Mouse (Mus musculus) gastrocnemius, adult 2 months (tissue): ENCODE results near the gene Hmga1b. TPM values are rescaled to one million over a fixed set of nuclear protein-coding genes. Genes with fewer than 3 reads are reported as not detected.
"Not testable (repeated sequence)": the region's sequence is repeated elsewhere in the genome, so short reads cannot be mapped to it uniquely, and the experiment has no call there.

Experiments used
- DNase-seq: peaks from one replicate; pipeline ENCODE4 v3.0.0; 2022
- H3K27ac ChIP-seq: fragments of 200-600 bp; 2 replicates; pipeline ENCODE4 v1.8.1; 2022; ENCODE audit warnings: mild to moderate bottlenecking
- H3K4me3 ChIP-seq: fragments of 200-600 bp; 2 replicates; pipeline ENCODE4 v1.8.1; 2022; ENCODE audit warnings: mild to moderate bottlenecking, moderate library complexity
- CTCF ChIP-seq: fragments of 200-600 bp; IDR thresholded peaks from 2 replicates; pipeline ENCODE4 v1.8.1; 2022; ENCODE audit warnings: antibody characterized with exemption, mild to moderate bottlenecking, moderate library complexity
- intact Hi-C: fragments of 180-260 bp; cut with DNase I; formaldehyde crosslinking; loops from one replicate; pipeline ENCODE4 v1.15.1; 2025
- total RNA-seq, 2 experiments: library from RNA; stranded (reverse); gene quantifications; 2 replicates each; pipeline ENCODE4 v1.2.3; 2021

The Hmga1b gene
- total RNA-seq, 2 experiments from 2014 or later = 15.7 to 22.2 TPM

GRCm38 (mm10) chr11:120744121-120744701 is 18.4 kb upstream of the Hmga1b start:
- no peak overlapping the region for H3K4me3 ChIP-seq
- TF ChIP-seq CTCF = no peak
- H3K27ac ChIP-seq = no peak overlapping the region
- DNase-seq = no peak
- intact Hi-C loops = no loop called here

DNA sequence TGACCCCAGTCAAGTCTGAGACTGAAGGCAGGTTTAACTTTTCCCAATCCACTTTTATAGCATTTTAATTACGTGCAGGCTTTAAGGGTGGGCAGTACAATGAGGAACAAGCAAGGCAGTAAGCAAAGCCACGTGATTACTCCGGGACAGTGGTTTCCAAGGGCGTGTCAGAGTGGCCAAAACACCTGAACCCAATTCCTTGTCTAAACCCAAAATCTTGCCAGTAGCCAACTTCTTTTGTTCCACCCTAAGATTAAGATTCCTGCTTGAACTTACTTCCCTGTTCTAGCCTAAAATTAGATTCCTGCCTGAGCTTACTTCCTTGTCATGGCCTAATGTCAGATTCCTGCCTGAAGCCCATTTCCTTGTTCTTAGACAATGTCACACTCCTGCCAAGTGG is 14.6 kb upstream of the Hmga1b start:
- no peak for DNase-seq
- intact Hi-C loops = loop anchor here (2.0 kb wide), 1 partner anchor 27 kb away; the partner anchor contains the start of gene Rac3
- no peak overlapping the region for H3K4me3 ChIP-seq
- no peak for TF ChIP-seq CTCF
- peak overlapping the region; percentile 59 for H3K27ac ChIP-seq

GRCm38 (mm10) chr11:120749430-120749829 is 13.2 kb upstream of the Hmga1b start:
- Histone ChIP-seq H3K27ac (no peak overlapping the region), H3K4me3 (no peak overlapping the region)
- TF ChIP-seq CTCF = peak; percentile 68
- peak; percentile 67 for DNase-seq
- intact Hi-C loops = loop anchor here (2.0 kb wide), 1 partner anchor 29 kb away; the partner anchor contains the start of gene Rac3

DNA sequence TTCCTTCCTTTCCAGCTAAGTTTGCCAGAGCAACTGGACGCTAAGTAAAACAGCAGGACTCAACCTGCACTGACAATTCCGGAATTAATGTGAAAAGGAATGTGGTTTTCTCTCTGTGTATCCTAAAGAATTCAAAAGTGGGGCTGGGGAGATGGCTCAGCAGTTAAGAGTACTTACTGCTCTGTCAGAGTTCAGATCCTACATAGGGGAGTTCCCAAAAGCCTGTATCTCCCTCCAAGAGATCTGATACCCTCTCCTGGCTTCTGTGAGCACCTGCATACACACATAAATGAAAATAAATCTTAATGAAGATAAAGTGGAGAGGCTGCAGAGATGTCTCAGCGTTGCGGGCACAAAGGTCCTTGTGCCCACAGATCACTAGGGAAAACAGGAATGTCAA is 11.0 kb upstream of the Hmga1b start:
- Histone ChIP-seq H3K27ac (no peak overlapping the region), H3K4me3 (no peak overlapping the region)
- intact Hi-C loops = loop anchor here (2.0 kb wide), 1 partner anchor 15 kb away; no protein-coding TSS in a partner anchor
- no peak for TF ChIP-seq CTCF
- DNase-seq = no peak

DNA sequence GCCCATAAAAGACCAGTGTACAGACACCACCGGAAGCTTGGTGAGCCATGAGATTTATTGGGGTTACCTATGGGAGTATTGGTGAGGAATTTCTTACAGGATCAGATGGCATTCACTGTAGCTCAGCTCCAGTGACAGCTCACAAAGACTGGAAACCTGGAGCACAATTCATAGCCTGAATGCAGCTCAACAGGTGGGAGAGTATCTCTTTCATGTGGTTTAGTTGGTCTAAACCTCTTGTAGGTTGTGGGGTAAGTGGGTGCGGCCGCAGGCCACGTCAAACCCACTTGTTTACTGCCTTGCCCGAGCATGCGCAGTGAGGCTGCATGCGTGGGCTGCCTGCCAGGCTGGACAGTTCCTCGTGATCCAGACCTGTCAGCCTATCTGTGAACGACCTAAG is 2.4 kb upstream of the Hmga1b start:
- no peak for DNase-seq
- H3K27ac ChIP-seq = no peak overlapping the region
- no peak overlapping the region for H3K4me3 ChIP-seq
- intact Hi-C loops = no loop called here
- TF ChIP-seq CTCF = no peak

- intact Hi-C loops = no loop called here
- H3K4me3 ChIP-seq = no peak overlapping the region
- H3K27ac ChIP-seq = no peak overlapping the region
- no peak for TF ChIP-seq CTCF
- DNase-seq = no peak
Measured at GRCm38 (mm10) chr11:120761811-120762671, 553 bp upstream of the Hmga1b start.

GRCm38 (mm10) chr11:120763121-120763999 is 766 bp downstream of the Hmga1b start:
- H3K27ac ChIP-seq, intact Hi-C loops, DNase-seq: not testable (repeated sequence)
- H3K4me3 ChIP-seq = peak overlapping the region; percentile 47

DNA sequence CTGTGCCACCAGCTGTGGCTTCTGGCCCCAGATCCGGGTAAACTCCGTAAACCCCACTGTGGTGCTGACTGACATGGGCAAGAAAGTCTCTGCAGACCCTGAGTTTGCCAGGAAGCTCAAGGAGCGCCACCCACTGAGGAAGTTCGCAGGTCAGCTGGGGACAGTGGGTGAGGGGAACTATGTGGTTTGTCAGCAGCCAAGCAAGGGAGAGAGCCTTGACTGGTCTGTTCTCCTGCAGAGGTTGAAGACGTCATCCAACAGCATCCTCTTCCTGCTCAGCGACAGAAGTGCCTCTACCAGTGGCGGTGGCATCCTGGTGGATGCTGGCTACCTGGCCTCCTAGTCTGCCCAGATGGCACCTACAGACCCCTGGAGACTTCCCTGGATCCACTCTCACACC is 4.4 kb downstream of the Hmga1b start:
- H3K27ac ChIP-seq, intact Hi-C loops, DNase-seq, H3K4me3 ChIP-seq: not testable (repeated sequence)

- DNase-seq = no peak
- Histone ChIP-seq H3K4me3 (no peak overlapping the region), H3K27ac (no peak overlapping the region)
- no peak for TF ChIP-seq CTCF
- intact Hi-C loops = no loop called here
Measured at GRCm38 (mm10) chr11:120768206-120768605, 5.6 kb downstream of the Hmga1b start.

DNA sequence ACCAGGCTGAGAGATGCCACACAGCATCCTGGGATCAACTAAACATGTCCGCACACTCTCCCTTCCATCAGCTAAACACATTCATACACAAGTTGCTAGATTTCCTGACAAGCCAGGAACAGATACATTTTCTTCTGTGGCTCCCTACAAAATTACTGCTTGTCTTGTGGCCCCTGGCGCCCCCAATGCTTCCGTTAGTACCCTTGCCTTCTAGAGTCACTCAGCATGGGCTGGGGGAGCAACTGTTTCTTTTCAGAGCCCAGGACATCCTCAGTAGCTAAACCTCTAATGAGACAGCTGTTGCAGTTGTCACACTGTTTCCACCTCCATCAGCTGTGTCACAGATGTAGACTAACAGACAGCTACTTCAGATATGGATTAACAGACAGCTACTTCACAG is 10.2 kb downstream of the Hmga1b start:
- TF ChIP-seq CTCF = no peak
- Histone ChIP-seq H3K4me3 (no peak overlapping the region), H3K27ac (no peak overlapping the region)
- intact Hi-C loops = loop anchor here (10.0 kb wide), 1 partner anchor 118 kb away; no protein-coding TSS in a partner anchor
- no peak for DNase-seq

- Histone ChIP-seq H3K4me3 (no peak overlapping the region), H3K27ac (no peak overlapping the region)
- intact Hi-C loops = loop anchor here (10.0 kb wide), 1 partner anchor 119 kb away; no protein-coding TSS in a partner anchor
- TF ChIP-seq CTCF = no peak
- no peak for DNase-seq
Measured at GRCm38 (mm10) chr11:120773463-120774190, 11.0 kb downstream of the Hmga1b start.
